Mouse (Mus musculus) embryo, embryonic 11.5 days (tissue): ENCODE data around the gene Tubb5.
"Not testable (repeated sequence)": the region's sequence is repeated elsewhere in the genome, so short reads cannot be mapped to it uniquely, and the experiment has no call there.

Experiments
- DNase-seq: peaks from one replicate; pipeline ENCODE4 v3.0.0-alpha.2; 2012; ENCODE audit warnings: low read depth, low spot score

The Tubb5 gene

DNA sequence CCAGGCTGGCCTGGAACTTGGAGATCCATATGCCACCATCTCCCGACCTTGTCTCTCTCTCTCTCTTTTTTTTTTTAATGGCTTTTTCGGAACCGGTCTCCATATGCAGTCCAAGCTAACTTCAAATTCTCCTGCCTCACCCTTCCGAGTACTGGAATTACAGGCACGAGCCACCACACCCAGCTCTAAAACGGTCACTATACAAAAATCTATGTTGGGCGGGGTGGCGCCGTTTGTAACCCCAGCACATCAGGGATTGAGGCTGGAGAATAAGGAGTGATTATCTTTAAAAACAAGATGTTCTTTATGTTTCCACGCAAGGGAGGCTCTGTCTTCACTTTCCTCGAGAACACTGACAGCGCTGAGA is 22.7 kb upstream of the Tubb5 start:
- DNase-seq, result no peak

DNA sequence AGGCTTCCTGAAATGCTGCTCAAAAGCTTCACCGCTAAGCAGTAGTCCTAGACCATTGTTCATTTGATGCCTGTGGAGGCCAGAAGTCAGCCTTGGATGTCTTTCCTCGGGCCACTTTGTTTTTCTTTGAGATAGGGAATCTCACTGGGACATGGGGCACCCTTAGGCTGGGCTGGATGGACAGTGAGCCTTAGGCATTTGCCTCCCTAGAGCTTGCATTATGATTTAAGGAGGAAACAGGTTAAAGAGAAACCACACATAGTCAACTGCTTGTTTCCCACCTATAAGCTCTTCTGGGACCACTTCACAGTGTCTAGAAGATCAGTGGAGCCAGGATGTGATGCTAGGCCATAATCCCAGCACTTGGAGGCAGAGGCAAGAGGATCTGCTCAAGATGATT is 21.7 kb upstream of the Tubb5 start:
- no peak for DNase-seq

DNA sequence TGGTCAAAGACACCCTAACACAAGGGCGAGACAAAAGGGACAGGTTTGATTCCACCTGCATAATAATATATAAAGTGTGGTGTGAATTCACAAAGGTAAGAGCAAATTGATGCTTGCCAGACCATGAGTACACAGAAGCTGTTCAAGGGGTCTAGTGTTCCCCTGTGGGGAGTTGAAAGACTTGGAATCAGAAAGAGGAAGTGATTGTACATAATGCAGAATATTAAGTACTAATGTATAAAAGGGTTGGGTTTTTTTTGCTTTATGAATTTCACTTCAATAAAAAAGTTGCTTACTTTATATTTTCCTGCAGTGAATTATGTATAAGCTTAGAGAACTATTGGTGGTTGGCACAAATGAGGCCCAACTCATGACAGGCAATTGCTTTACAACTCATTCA is 21.3 kb upstream of the Tubb5 start:
- DNase-seq, result no peak

DNA sequence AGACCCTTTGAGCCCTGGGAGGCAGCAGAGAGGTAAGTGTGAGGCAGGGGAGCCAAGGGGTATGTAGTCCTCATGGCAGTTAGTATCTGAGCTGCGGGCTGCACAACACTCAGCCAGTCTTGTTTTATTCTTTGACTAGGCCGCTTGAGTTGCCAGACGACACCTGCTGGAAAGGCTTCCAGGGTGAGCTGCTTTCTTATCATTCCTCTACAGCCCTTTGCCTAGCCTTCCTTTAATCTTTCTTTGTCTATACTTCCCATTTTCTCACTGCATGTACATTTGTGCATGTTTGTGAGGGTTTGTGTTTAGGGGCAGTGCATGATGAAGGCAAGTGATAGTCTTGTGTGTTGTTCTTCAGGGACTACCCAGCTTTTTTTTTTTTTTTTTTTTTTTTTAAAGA is 12.9 kb upstream of the Tubb5 start:
- DNase-seq, result no peak

DNA sequence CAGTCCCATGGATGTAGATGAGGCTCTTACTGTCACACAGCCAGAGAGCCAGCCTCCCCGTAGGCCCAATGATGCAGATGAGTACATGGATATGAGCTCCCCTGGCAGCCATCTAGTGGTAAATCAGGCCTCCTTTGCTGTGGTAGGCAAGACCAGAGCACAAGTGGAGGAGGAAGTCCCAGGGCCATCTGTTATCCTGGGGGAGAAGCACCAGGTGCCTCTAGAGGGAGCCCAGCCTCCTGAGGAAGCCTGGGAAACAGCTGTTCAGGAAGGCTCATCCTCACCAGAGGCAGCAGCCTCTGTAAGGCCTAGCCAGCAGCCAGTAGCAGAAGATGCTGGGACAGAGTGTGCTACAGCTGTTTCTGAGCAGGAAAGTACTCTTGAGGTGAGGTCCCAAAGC is 10.0 kb upstream of the Tubb5 start:
- DNase-seq, result no peak

GRCm38 (mm10) chr17:35843514-35843913 is 5.4 kb upstream of the Tubb5 start:
- DNase-seq, result no peak

GRCm38 (mm10) chr17:35842006-35842405 is 3.9 kb upstream of the Tubb5 start:
- no peak for DNase-seq

DNA sequence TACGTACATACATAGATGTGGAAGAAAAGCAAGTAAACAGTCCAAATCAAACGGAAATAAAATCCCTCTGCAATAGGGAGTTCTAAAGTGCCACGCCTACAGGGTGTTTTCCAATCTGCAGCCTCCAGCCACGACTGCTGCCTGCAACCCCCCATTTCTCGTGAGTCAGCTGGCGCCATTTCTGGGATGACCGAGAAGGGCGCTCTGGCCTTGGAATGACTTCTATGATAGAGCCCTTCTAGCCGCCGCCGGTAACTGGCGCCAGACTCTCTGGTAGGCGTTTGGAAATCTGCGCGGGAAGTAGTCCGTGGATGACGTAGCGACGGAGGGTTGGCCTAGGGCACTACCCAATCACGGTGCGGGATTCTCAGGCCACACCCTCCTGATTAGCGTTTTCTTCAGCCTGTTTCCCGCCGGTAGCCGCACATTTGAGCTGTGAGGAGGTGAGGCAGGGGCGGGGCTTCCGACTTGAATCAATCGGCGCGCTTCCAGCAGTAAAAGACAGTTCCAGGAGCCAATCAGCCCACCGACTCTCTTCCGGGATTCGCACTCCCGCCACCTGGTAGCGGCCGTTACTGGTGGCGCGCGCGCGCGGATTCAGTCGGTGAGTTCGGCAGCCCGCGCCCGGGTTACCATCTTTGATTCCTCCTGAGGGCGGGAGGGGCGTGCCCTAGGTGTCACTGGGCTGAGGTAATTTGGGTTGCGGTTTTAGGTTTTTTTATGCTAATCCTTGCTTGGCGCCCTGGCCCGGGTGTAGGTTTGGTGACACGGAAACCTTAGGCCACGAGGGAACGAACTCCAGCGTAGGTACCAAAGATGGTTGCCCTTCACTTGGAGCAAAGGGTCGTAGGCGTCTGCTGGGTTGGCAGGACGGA is 3.2 kb upstream of the Tubb5 start, which contains the start of gene Mdc1:
Mdc1 (plus strand) TSS at position 440 of the 875 bp plus-strand sequence.
- peak; percentile 99 for DNase-seq

GRCm38 (mm10) chr17:35840561-35840960 is 2.5 kb upstream of the Tubb5 start:
- DNase-seq, result no peak

DNA sequence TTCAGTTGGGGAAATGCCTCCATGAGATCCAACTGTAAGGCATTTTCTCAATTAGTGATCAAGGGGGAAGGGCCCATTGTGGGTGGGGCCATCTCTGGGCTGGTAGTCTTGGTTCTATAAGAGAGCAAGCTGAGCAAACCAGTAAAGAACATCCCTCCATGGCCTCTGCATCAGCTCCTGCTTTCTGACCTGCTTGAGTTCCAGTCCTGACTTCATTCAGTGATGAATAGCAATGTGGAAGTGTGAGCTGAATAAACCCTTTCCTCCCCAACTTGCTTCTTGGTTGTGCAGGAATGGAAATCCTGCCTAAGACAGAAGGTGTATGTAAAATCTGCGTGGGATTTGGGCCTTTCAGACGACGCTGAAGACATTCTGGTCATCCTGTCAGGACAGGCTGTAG is 896 bp upstream of the Tubb5 start:
- DNase-seq, result not testable (repeated sequence)

DNA sequence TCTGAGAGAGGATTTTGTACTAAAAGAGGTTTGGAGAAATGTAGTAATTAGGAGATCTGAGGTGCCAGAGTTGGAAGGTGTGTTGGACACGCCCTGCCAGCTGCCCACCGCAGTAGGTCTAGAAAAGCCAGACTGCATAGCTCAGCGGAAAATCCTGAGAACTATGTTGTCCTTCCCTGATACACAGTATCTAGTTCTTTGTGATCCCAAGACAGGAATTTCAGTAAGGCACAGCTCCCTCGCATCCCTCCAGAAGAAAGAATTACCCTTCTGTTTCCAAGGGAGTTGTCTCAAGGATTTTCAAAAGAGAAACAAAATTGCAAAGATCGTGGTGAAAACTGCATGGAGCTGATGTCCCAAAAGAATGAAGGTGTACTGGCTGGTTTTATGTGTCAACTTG is 464 bp upstream of the Tubb5 start:
- no peak for DNase-seq

GRCm38 (mm10) chr17:35837487-35837886 is 619 bp downstream of the Tubb5 start:
- no peak for DNase-seq

- DNase-seq, result peak; percentile 87
These were observed 1.1 kb downstream of the Tubb5 start for GRCm38 (mm10) chr17:35836991-35837422.

GRCm38 (mm10) chr17:35836178-35836965 is 1.7 kb downstream of the Tubb5 start:
- peak; percentile 75 for DNase-seq

GRCm38 (mm10) chr17:35835424-35836140 is 2.5 kb downstream of the Tubb5 start:
- no peak for DNase-seq

GRCm38 (mm10) chr17:35834696-35835422 is 3.2 kb downstream of the Tubb5 start:
- DNase-seq, result no peak

GRCm38 (mm10) chr17:35833894-35834293 is 4.2 kb downstream of the Tubb5 start:
- DNase-seq, result no peak

- no peak for DNase-seq
These were observed 4.8 kb downstream of the Tubb5 start for GRCm38 (mm10) chr17:35833239-35833751.

DNA sequence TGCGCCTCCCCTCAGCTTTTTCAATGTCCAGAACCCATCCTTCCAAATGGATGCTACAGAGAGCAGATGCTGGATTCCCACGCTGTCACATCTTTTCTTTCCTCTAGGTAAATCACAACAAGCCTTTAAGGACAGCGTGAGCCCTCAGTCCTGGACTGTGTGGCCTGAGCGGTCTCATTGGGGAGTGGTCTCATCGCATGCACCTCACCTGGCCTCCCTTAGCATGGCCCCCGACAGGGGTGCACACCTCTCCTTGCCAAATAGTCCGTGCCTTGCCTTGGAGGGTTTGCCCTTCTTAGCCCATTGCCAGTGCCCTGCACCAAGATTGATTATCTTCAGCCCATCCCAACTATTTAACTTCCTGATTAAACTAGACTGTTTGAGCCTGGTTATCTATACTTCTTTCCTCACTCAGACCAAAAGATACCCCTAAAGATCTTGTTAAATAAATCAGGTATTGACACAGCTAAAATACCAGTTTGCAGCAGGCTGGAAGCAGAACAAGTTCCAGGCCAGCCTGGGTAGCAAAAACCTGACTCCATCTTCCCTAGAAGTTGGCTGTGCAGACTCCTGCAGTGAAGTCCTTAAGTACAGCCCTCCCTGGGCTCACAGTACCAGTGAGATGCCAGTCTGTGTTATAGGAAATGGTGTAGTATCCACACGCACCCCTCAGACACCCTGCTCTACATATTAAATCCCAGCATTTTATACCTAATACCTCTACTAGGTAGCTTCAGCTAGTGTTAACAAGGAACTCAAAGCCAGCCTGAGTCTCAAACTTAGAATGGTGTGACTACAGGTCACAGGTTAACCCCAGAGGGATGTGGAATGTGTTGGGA is 5.5 kb downstream of the Tubb5 start:
- no peak for DNase-seq

GRCm38 (mm10) chr17:35829737-35830136 is 8.4 kb downstream of the Tubb5 start:
- DNase-seq, result peak; percentile 68
